Mouse (Mus musculus) heart, postnatal 0 days (tissue): ENCODE measurements around the gene Mtrf1l.

Source experiments
- CTCF ChIP-seq: IDR thresholded peaks from 2 replicates; pipeline ENCODE4 v1.5.1; 2016; ENCODE audit warnings: antibody characterized with exemption, control low read depth, low read depth
- EP300 ChIP-seq: IDR thresholded peaks from 2 replicates; pipeline ENCODE4 v1.6.1; 2016; ENCODE audit warnings: antibody characterized with exemption, low read depth

DNA sequence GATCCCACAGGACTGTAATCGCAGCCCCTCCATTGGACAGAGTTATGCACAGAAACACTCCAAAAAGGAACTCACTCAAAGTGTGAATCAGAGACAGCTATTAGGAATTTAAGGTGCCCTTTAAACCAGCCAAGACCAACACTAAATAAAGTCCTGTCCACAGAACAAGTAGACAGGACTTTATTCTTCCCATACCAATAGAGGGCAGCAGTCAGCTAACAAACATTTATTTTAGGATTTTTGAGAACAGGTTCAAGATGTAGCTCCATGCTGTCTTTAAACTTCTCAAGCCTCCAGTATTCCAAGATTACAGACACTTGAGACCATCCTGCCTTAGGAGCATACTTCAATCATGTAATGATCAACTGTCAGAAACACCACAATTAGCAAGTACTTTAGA lies 23.2 kb downstream of the Mtrf1l start:
- peak; percentile 48 for TF ChIP-seq CTCF
- no peak for TF ChIP-seq EP300
